Mouse (Mus musculus) forebrain, embryonic 15.5 days (tissue): ENCODE results near the gene Fzd1. TPM values are rescaled to one million over a fixed set of nuclear protein-coding genes. Genes with fewer than 3 reads are reported as not detected.

ENCODE experiments used
- ATAC-seq: fragments of 200-750 bp; cut with Nextera tagmentation; replicated peaks from 2 replicates; pipeline ENCODE4 v1.8.0; 2017; ENCODE audit warnings: mild to moderate bottlenecking, moderate TSS enrichment, moderate library complexity
- H3K27ac ChIP-seq: fragments of 300-500 bp; sonication (generic); replicated peaks from 2 replicates; pipeline ENCODE4 v1.5.1; 2015; ENCODE audit warnings: mild to moderate bottlenecking, inconsistent platforms
- H3K27me3 ChIP-seq: fragments of 300-500 bp; sonication (generic); 2 replicates; pipeline ENCODE4 v1.6.1; 2015; ENCODE audit warnings: inconsistent platforms
- H3K36me3 ChIP-seq: fragments of 300-500 bp; sonication (generic); 2 replicates; pipeline ENCODE4 v1.6.1; 2015; ENCODE audit warnings: mild to moderate bottlenecking, inconsistent platforms
- H3K4me1 ChIP-seq: fragments of 300-500 bp; sonication (generic); 2 replicates; pipeline ENCODE4 v1.6.1; 2015; ENCODE audit warnings: inconsistent platforms
- H3K4me2 ChIP-seq: fragments of 300-500 bp; sonication (generic); replicated peaks from 2 replicates; pipeline ENCODE4 v1.6.1; 2015; ENCODE audit warnings: mild to moderate bottlenecking, inconsistent platforms
- H3K4me3 ChIP-seq: fragments of 300-500 bp; sonication (generic); 2 replicates; pipeline ENCODE4 v1.5.1; 2015; ENCODE audit warnings: mild to moderate bottlenecking, inconsistent platforms
- H3K9ac ChIP-seq: fragments of 300-500 bp; sonication (generic); replicated peaks from 2 replicates; pipeline ENCODE4 v1.6.1; 2015; ENCODE audit warnings: mild to moderate bottlenecking, inconsistent platforms
- H3K9me3 ChIP-seq: fragments of 300-500 bp; sonication (generic); 2 replicates; pipeline ENCODE4 v1.6.1; 2016; ENCODE audit warnings: inconsistent platforms
- WGBS: fragments of 180-500 bp; shearing (Covaris S2); methylation state at CpG from one replicate; pipeline ENCODE4 v1.1.7; 2015; ENCODE audit warnings: mixed read lengths; 5-methylcytosine and 5-hydroxymethylcytosine counted together
- polyA plus RNA-seq: library from polyadenylated mRNA; unstranded; fragments of >200 nt; fragmentation: Nextera tagmentation; extraction: Ambion mirVana; gene quantifications from 2 replicates; pipeline ENCODE4 v1.2.1, GENCODE M21; 2015

Fzd1 gene
- polyA plus RNA-seq, 1 experiment from 2014 or later, result 19.6 TPM

DNA sequence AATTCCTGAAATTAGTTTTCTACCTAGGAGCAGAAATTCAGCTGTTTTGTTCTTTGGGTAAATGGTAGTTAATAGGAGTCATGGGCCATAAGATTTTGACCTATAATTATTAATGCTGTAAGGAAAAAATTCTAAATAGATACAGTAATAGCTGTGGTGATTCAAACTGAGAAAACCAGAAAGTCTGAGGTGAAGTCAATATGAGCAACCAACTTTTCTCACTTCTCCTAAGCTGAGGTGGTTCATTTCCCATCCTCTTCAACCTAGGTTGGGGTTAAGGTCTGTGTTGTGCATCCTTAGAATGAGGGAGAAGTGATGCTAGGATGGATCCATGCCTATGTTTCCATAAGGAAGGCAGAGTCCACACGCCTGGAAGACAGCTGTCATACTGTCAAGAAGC lies 12.8 kb upstream of the Fzd1 start:
- no peak overlapping the region for H3K9ac ChIP-seq
- no peak overlapping the region for H3K4me3 ChIP-seq
- no peak overlapping the region for H3K27ac ChIP-seq
- 88% methylated on average over 1 of the region's 1 CpGs for WGBS
- no peak overlapping the region for H3K4me2 ChIP-seq
- H3K9me3 ChIP-seq, result no peaks in the 10 kb centered on the region
- H3K4me1 ChIP-seq, result peaks cover 10% of the 10 kb centered on the region
- no peak for ATAC-seq
- H3K36me3 ChIP-seq, result no peaks in the 10 kb centered on the region
- no peaks in the 10 kb centered on the region for H3K27me3 ChIP-seq

DNA sequence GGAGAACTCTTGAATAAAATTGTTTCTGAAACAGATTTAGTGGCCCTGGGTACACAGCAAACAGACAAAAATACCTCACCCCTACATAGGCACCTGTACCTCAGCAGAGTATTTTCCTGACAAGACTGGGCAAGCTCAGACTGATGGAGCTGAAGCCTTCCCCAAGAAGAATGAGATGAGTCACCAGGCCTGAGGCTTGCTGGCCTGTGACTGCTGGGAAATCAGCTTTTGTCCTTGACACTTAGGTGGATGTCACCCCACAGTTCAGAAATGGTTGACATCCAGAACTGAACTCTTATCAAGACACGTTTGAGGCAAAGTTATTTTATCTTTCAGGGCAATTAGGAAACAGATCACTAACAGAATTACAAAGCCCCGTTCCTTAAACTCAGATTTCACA lies 10.1 kb upstream of the Fzd1 start:
- Histone ChIP-seq H3K9ac (no peak overlapping the region), H3K4me3 (no peak overlapping the region), H3K27ac (no peak overlapping the region), H3K4me2 (no peak overlapping the region), H3K27me3 (no peaks in the 10 kb centered on the region), H3K9me3 (no peaks in the 10 kb centered on the region), H3K4me1 (no peaks in the 10 kb centered on the region), H3K36me3 (no peaks in the 10 kb centered on the region)
- 70% methylated on average over 2 of the region's 2 CpGs for WGBS
- ATAC-seq, result no peak

DNA sequence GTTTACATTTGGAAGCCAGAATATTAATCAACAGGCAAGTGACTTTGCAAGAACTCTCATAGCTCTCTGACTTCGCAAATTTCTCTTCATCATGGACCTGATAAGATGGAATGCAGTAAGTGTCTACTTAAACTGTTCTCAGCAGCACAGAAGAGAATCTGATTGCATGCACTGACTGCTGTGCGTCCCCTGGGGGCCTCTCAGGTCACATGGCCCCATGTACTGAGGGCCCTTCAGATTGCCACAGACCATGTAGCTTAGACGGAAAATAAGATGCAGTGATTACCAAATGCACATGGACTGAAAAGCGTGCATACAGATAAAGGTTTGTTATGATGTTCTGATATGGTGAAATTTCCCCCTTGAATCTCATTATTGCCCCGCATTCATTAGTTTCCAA lies 8.9 kb upstream of the Fzd1 start:
- no peaks in the 10 kb centered on the region for H3K9me3 ChIP-seq

DNA sequence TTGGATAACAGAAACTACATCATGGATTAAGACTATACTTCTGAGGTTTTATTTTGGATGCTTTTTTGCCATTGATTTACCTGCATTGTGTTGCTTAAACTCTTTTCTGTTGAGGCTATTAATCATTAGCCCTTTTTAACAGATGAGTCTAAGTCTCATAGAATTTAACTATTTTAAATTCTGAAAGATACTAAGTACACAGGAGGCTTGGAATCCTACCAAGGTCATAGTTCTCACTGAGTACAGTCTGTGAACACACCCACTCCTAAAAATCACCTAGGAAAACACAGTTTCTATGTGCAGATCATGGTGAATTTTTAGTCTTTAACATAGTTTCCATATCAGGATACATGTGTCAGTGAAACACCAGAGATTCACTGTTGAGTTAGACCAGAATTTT lies 4.1 kb upstream of the Fzd1 start:
- H3K4me2 ChIP-seq, result no peak overlapping the region
- no peak for ATAC-seq
- H3K36me3 ChIP-seq, result no peaks in the 10 kb centered on the region
- peaks cover 6% of the 10 kb centered on the region for H3K4me1 ChIP-seq
- H3K27ac ChIP-seq, result no peak overlapping the region
- no peak overlapping the region for H3K4me3 ChIP-seq
- H3K27me3 ChIP-seq, result no peaks in the 10 kb centered on the region
- H3K9ac ChIP-seq, result no peak overlapping the region
- H3K9me3 ChIP-seq, result no peaks in the 10 kb centered on the region

More for the DNA sequence above, 8.9 kb upstream of the Fzd1 start:
- no peak overlapping the region for H3K27ac ChIP-seq
- no peak for ATAC-seq
- H3K9ac ChIP-seq, result no peak overlapping the region
- no peak overlapping the region for H3K4me2 ChIP-seq
- no peak overlapping the region for H3K4me3 ChIP-seq
- WGBS, result 80% methylated on average over 5 of the region's 5 CpGs
- H3K36me3 ChIP-seq, result no peaks in the 10 kb centered on the region
- H3K4me1 ChIP-seq, result no peaks in the 10 kb centered on the region
- no peaks in the 10 kb centered on the region for H3K27me3 ChIP-seq

DNA sequence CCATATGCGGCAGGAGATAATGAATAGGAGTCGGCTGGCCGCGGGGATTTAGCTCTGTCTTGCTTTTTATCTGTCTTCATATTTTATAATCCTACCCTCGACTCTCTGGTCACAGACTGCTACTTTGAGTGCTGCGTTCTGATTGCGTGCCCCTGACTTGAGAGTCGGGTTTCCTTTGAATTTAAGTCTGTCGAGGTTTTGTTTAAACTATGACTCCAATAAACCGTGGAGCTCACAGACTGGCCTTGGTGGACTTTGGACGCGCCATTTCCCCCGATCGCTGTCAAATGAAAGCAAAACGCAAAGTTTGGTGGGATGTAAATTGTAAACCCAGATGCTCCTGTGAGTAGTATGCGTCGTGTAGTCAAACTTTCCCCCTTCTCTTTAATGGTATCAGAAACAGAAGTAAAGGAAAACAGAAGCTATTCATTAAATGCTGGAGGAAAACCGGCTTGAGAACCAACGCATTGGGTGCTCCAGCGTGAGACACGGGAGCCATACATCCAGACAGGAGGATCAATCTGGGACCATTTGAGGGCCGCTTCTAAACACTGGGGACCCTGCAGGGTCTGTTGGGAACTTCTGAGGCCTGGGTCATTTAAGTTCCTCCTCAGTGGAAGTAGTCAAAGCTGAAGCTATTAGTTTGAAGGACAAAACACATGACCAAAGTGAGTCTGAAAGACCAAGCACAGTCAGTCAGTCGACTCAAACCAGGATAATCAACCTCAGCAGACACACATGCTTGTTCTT lies 671 bp upstream of the Fzd1 start:
- Histone ChIP-seq H3K9me3 (no peaks in the 10 kb centered on the region), H3K27me3 (no peaks in the 10 kb centered on the region), H3K27ac (peak overlapping the region; percentile 94), H3K4me1 (peaks cover 33% of the 10 kb centered on the region), H3K36me3 (no peaks in the 10 kb centered on the region), H3K9ac (peak overlapping the region; percentile 81), H3K4me3 (peak overlapping the region; percentile 82), H3K4me2 (peak overlapping the region; percentile 96)
- WGBS, result under 1% methylated on average over 23 of the region's 23 CpGs
- ATAC-seq, result no peak; the same call in 1 of the 2 replicates

DNA sequence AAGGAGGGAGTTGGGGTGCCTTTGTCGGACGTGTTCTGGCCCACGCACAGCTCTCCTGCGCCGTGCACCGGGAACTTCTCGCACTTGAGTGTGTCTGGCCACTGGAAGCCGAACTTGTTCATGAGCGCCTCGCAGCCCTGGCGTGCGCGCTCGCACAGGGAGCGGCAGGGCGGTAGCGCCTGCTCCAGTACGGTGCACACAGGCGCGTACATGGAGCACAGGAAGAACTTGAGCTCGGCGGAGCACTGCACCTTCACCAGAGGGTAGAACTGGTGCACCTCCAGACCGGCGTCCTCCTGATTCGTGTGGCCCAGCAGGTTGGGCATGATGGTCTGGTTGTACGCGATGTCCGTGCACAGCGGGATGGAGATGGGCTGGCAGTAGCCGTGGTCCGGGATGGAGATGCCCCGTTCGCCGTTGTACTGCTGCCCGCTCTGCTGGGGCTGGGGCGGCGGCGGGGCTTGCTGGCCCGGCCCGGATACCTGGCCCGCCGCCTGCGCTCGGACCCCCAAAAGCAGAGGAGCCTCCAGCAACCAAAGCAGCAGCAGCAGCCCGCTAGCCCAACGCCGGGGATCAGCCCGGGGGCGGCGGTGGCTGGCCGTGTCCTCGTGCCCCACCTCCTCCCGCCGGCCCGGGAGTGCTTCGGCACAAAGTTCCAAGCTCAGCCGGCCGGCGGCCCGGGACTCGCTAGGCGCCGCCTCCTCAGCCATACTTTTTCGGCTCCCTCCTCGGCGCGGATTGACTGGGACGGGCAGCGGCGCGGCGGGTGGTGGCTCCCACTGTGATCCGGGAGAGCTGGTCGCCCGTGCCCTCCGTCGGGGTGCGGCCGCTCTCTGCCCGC lies 744 bp downstream of the Fzd1 start:
- WGBS, result under 1% methylated on average over 80 of the region's 80 CpGs
- Histone ChIP-seq H3K27ac (peak overlapping the region; percentile 94), H3K27me3 (no peaks in the 10 kb centered on the region), H3K4me1 (peaks cover 33% of the 10 kb centered on the region), H3K4me2 (peak overlapping the region; percentile 96), H3K9me3 (no peaks in the 10 kb centered on the region), H3K9ac (peak overlapping the region; percentile 81), H3K36me3 (no peaks in the 10 kb centered on the region), H3K4me3 (peak overlapping the region; percentile 82)
- peak; percentile 53 for ATAC-seq

DNA sequence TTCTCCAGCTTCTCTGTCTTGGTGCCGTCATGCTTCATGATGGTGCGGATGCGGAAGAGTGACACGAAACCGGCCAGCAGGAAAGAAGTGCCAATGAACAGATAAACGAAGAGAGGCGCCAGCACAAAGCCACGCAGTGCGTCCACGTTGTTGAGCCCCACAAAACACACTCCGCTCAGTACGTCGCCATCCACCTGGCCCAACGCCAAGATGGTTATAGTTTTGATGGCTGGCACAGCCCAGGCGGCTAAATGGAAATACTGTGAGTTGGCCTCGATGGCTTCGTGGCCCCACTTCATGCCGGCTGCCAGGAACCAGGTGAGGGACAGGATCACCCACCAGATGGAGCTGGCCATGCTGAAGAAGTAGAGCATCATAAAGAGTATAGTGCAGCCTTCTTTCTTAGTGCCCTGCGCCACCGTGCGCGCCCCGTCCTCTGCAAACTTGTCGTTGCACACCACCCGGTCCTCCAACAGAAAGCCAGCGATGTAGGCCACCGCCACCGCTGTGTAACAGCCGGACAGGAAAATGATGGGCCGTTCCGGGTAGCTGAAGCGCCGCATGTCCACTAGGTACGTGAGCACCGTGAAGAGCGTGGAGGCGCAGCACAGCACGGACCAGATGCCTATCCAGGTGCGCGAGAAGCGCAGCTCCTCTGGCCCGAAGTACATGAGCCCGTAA lies 1.7 kb downstream of the Fzd1 start:
- Histone ChIP-seq H3K9ac (peak overlapping the region; percentile 81), H3K9me3 (no peaks in the 10 kb centered on the region), H3K27me3 (no peaks in the 10 kb centered on the region), H3K4me2 (peak overlapping the region; percentile 96), H3K27ac (peak overlapping the region; percentile 94), H3K4me3 (peak overlapping the region; percentile 82), H3K36me3 (no peaks in the 10 kb centered on the region), H3K4me1 (peaks cover 33% of the 10 kb centered on the region)
- WGBS, result 3% methylated on average over 43 of the region's 43 CpGs
- peak; percentile 11 for ATAC-seq

DNA sequence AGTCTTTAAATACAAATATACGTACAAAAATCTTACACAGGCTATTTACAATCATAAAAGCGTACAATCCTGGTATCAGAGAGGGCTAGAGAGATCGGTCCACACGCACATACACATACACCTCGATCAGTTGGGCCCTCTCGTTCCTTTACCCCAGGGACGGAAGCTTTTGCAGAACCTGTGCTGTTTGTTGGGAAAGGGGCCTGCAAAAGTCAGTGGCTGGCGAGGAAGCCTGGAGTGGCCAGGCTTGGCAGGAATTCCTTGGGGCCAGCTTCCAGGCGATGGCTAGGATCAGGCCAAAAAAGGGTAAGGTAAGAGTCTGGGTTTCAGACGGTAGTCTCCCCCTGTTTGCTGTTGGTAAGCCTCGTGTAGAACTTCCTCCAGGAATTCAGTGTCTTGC lies 2.5 kb downstream of the Fzd1 start:
- Histone ChIP-seq H3K9me3 (no peaks in the 10 kb centered on the region), H3K27ac (no peak overlapping the region), H3K36me3 (no peaks in the 10 kb centered on the region), H3K4me2 (peak overlapping the region; percentile 96), H3K9ac (peak overlapping the region; percentile 81), H3K4me1 (peaks cover 33% of the 10 kb centered on the region), H3K27me3 (no peaks in the 10 kb centered on the region), H3K4me3 (peak overlapping the region; percentile 82)
- no peak for ATAC-seq
- 24% methylated on average over 11 of the region's 11 CpGs for WGBS

DNA sequence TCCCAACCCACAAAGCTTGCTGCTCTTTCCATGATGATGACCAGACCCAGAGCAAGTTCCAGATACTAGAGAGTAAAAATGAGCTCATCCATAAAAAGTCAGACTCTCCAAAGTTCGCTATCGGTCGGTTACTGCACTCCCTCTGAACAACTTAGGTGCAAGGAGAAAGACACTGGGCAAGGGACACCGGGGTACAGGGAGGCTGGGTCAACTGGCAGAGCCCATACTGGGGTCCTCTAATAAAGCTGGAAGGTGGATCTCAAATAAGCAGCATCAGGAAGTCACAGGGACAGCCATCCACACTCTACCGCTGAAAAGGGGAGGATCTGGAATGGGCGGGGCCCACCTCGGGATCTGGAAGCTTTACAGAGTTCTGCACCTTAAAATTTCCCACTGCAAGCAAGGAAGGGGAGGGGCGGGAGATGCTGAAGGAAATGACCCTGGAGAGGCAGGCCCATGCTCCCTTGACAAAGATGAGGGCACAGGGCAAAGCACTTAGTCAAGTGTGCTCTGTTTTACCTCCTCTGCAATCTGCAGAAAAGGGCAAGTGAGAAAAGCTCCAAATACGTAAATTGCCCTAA lies 3.0 kb downstream of the Fzd1 start:
- Histone ChIP-seq H3K9me3 (no peaks in the 10 kb centered on the region), H3K4me2 (peak overlapping the region; percentile 96), H3K9ac (peak overlapping the region; percentile 81), H3K4me1 (peaks cover 33% of the 10 kb centered on the region), H3K4me3 (peak overlapping the region; percentile 82), H3K36me3 (no peaks in the 10 kb centered on the region), H3K27ac (no peak overlapping the region), H3K27me3 (no peaks in the 10 kb centered on the region)
- no peak for ATAC-seq
- WGBS, result 25% methylated on average over 9 of the region's 9 CpGs

DNA sequence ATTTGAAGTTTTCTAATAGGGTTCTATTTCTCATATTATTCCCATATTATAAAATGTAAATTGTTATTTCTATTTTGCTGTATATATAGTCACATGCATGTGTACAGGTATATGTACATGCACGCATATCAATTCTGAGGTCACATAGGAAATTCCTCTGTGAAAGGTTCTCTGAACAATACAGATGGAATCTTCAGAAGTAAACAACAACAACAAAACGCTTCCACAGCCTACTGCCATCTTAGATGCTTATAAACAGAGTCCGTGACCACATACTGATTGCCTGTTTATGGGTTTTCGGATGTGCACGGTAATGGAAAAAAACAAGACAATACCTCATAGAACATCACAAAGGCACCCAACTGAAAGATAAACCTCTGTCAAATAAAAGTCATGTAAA lies 4.7 kb downstream of the Fzd1 start:
- peak overlapping the region; percentile 19; the same call in 1 of the 2 replicates for H3K4me3 ChIP-seq
- no peak for ATAC-seq
- H3K9ac ChIP-seq, result no peak overlapping the region
- H3K36me3 ChIP-seq, result no peaks in the 10 kb centered on the region
- peak overlapping the region; percentile 26; the same call in 1 of the 2 replicates for H3K4me2 ChIP-seq
- peaks cover 27% of the 10 kb centered on the region for H3K4me1 ChIP-seq
- no peaks in the 10 kb centered on the region for H3K9me3 ChIP-seq
- no peaks in the 10 kb centered on the region for H3K27me3 ChIP-seq
- no peak overlapping the region for H3K27ac ChIP-seq
- WGBS, result 66% methylated on average over 5 of the region's 5 CpGs

DNA sequence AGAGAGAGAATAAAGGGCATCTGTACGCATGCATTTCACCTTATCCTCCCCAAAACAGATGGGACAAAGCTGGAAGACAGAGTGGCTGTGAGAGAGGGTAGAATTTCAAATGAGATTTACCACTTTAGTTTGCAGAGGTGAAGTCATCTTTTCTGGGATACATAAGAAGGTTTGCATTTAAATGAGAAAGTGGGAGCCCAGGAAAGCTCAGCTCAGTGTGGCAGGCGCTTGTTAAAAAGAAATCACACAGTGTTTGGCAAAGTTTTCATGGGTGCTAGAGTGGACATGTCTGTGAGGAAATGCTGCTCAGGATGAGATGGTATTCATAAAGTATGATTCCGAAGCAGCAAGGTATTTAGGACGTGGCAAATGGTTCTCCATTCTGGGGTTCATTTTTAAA lies 15.1 kb downstream of the Fzd1 start:
- no peaks in the 10 kb centered on the region for H3K27me3 ChIP-seq
- no peaks in the 10 kb centered on the region for H3K36me3 ChIP-seq
- no peak overlapping the region for H3K4me3 ChIP-seq
- H3K27ac ChIP-seq, result no peak overlapping the region
- H3K4me2 ChIP-seq, result no peak overlapping the region
- H3K9me3 ChIP-seq, result no peaks in the 10 kb centered on the region
- no peak overlapping the region for H3K9ac ChIP-seq
- WGBS, result 51% methylated on average over 4 of the region's 4 CpGs
- peaks cover 12% of the 10 kb centered on the region for H3K4me1 ChIP-seq
- ATAC-seq, result no peak

DNA sequence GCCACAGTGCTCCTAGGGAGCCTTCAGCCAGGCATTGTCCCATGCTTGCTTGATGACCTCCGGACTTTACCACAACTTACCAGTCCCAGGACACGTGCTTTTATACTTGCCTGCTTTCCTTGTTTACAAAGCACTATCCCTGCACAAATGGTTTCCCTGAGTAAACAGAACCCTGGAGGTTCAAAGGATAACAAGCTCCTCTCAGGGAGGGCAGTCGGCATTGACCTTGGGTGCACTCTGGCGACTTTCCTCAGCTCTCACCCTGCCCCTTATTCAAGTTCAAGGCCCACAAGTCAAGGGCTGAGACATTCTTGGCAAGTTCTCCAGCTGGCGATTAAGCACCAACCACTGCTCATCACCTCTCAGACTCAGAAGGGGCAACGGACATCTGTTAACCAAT lies 20.8 kb downstream of the Fzd1 start:
- Histone ChIP-seq H3K9ac (no peak overlapping the region), H3K27ac (no peak overlapping the region), H3K9me3 (no peaks in the 10 kb centered on the region), H3K27me3 (no peaks in the 10 kb centered on the region), H3K4me2 (no peak overlapping the region), H3K36me3 (no peaks in the 10 kb centered on the region), H3K4me3 (no peak overlapping the region), H3K4me1 (peaks cover 9% of the 10 kb centered on the region)
- ATAC-seq, result no peak
- WGBS, result 65% methylated on average over 6 of the region's 6 CpGs
